In the genomic region with DNA sequence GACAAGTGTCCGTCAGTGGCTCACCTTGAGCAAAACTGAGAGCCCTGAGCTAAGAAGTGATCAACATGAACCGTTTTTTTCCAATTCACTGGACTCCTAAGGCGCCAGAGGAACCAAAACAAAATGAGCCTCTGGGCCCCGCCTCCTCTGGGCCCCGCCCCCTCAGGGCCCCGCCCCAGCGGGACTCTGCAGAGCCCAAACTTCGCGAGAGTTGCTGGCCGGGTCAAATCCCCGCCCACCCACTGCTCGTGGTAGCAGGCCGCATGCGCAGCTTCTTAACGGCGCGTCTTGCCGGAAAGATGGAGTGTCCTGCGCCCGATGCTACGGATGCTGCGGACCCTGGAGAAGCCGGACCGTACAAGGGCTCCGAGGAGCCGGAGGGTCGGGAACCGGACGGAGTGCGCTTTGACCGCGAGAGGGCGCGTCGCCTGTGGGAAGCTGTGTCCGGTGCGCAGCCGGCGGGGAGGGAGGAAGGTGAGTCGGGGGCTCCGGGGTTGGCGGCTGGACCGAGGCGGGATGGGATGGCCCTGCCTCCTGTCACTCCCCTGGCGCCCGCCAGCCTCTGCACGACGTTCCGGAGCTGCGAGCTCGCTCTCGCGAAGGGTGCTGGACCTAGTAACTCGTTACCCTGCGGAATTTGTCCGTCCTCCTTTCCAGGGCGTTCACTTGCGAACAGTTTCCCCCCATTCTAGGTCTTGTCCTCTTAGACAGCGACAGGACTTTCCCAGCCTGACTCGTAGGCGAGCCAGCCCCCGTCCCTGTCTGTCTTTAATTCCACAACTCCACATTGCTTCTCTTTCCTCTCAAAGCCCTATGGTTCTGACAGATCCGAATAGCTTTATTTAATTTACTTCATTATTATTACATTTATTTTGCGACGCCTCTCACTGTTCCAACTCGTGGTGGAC, we compare ENCODE assay signal across 8 mouse cellular contexts. TPM values are rescaled to one million over a fixed set of nuclear protein-coding genes. Genes with fewer than 3 reads are reported as not detected.
DNase-seq lines count a peak whose midpoint lies in the region; ATAC-seq lines count a peak whose summit lies in the region.

A gene (plus strand): TSS at position 267 of the 908 bp plus-strand sequence.

- WGBS in hindbrain, embryonic 12.5 days, result 1% methylated on average over 65 of the region's 66 CpGs

- DNase-seq in NIH3T3 (ENCODE audit: low read depth), result peak; percentile 97
- DNase-seq in cerebellum, postnatal 10 days, result peak; percentile 99
- peak; percentile 96 for DNase-seq in frontal cortex, postnatal 10 days (ENCODE audit: low spot score in 2 of 2)
- peak; percentile 95 to 96 for DNase-seq in layer of hippocampus, postnatal 14 days (ENCODE audit: low spot score in 2 of 2)
- peak; percentile 98 for DNase-seq in lung, postnatal 14 days
- DNase-seq in retina, adult 2 months (ENCODE audit: low read depth, low spot score), result peak; percentile 88
- peak; percentile 95 to 96 for DNase-seq in thymus, postnatal 36 days

- peak; percentile 90 for ATAC-seq in hindbrain, embryonic 12.5 days (ENCODE audit: low FRiP score)

- peak within 1 kb of the TSS; percentile 84 for H3K27ac ChIP-seq in hindbrain, embryonic 12.5 days

- H3K9me3 ChIP-seq in hindbrain, embryonic 12.5 days (replicated peaks), result no peaks in the 10 kb centered on the region

- H3K27me3 ChIP-seq in hindbrain, embryonic 12.5 days, result no peaks in the 10 kb centered on the region

- H3K4me1 ChIP-seq in hindbrain, embryonic 12.5 days, result peaks cover 12% of the 10 kb centered on the region

- peak within 1 kb of the TSS; percentile 83 for H3K9ac ChIP-seq in hindbrain, embryonic 12.5 days

- peaks cover 18% of the 10 kb centered on the region for H3K36me3 ChIP-seq in hindbrain, embryonic 12.5 days

- peak within 1 kb of the TSS; percentile 86 for H3K4me2 ChIP-seq in hindbrain, embryonic 12.5 days (replicated peaks)

- peak within 1 kb of the TSS; percentile 75 for H3K4me3 ChIP-seq in hindbrain, embryonic 12.5 days

RNA-seq across cellular contexts. Expression of the gene that starts here (rescaled TPM):
- polyA plus RNA-seq in hindbrain, embryonic 12.5 days (2016; fragmentation: Nextera tagmentation; extraction: Ambion mirVana), result 25.5 and 30.6 TPM in 2 replicates
- total RNA-seq in layer of hippocampus, postnatal 14 days (2021), result 10 to 100 TPM; 48.8 to 51.2 TPM

Comparison
In these comparisons a context has a peak if more than half of its experiments do, and no peak if none do; other contexts are left out.
1. Peak in every context shown above with its lines: DNase-seq, ATAC-seq, H3K4me3 ChIP-seq and H3K27ac ChIP-seq.